Mouse (Mus musculus) CH12.LX (cell line): ENCODE results near the gene Ppp1r14b. TPM values are rescaled to one million over a fixed set of nuclear protein-coding genes. Genes with fewer than 3 reads are reported as not detected.
A peak's percentile ranks its signal among the peaks of the same experiment; 100 is the strongest.

ENCODE experiments used
- DNase-seq: peaks from one replicate; pipeline ENCODE4 v3.0.0-alpha.2; 2013; ENCODE audit errors: extremely low read depth
- H3K27ac ChIP-seq: 2 replicates; pipeline ENCODE4 v1.5.1; 2012; ENCODE audit warnings: low read depth, mild to moderate bottlenecking, control low read depth, moderate library complexity; ENCODE audit not compliant: insufficient read depth
- H3K27me3 ChIP-seq: replicated peaks from 2 replicates; pipeline ENCODE3; 2012; ENCODE audit warnings: inconsistent platforms
- H3K36me3 ChIP-seq, 2 experiments: replicated peaks in 1 of 2; 2 replicates each; pipeline versions ENCODE3 to v1.6.1; 2012; ENCODE audit warnings: inconsistent platforms in 1 of 2, low read length in 1 of 2, mild to moderate bottlenecking in 1 of 2, mixed read lengths in 1 of 2, moderate library complexity in 1 of 2; ENCODE audit not compliant: control insufficient read depth in 1 of 2, insufficient read depth in 1 of 2
- H3K4me1 ChIP-seq, 2 experiments: 2 replicates each; pipeline ENCODE4 v1.6.1; 2012; ENCODE audit warnings: inconsistent platforms in 1 of 2, moderate library complexity in 1 of 2; ENCODE audit not compliant: insufficient read depth in 2 of 2, control insufficient read depth in 1 of 2
- H3K4me2 ChIP-seq: 2 replicates; pipeline ENCODE4 v1.6.1; 2012; ENCODE audit warnings: low read depth, mild to moderate bottlenecking, control low read depth; ENCODE audit not compliant: poor library complexity, insufficient read depth, severe bottlenecking
- H3K4me3 ChIP-seq, 3 experiments: fragments of 150-350 bp in 1 of 3; sonication (generic) in 1 of 3; replicated peaks in 1 of 3; 2 replicates each; pipeline versions ENCODE3 to v1.5.1; 2011 to 2012; ENCODE audit warnings: low read depth in 2 of 3, low read length in 2 of 3, mild to moderate bottlenecking in 2 of 3, moderate library complexity in 2 of 3, control low read depth in 1 of 3, improper control_type of control experiment in 1 of 3, inconsistent platforms in 1 of 3, mixed read lengths in 1 of 3; ENCODE audit not compliant: poor library complexity in 1 of 3
- H3K79me2 ChIP-seq: replicated peaks from 2 replicates; pipeline ENCODE4 v1.6.1; 2012; ENCODE audit warnings: mild to moderate bottlenecking, moderate library complexity; ENCODE audit not compliant: control insufficient read depth, poor library complexity, insufficient read depth, severe bottlenecking; ENCODE audit errors: extremely low read depth
- H3K9ac ChIP-seq: 2 replicates; pipeline ENCODE4 v1.6.1; 2012; ENCODE audit warnings: low read depth, mild to moderate bottlenecking, control low read depth, moderate library complexity; ENCODE audit not compliant: insufficient read depth
- H3K9me3 ChIP-seq: replicated peaks from 2 replicates; pipeline ENCODE3; 2012; ENCODE audit warnings: low read length, inconsistent platforms, mixed read lengths
- CHD1 ChIP-seq: IDR thresholded peaks from 2 replicates; pipeline ENCODE4 v1.6.1; 2012; ENCODE audit warnings: low read depth, low read length, improper control_type of control experiment, inconsistent platforms
- CHD2 ChIP-seq: IDR thresholded peaks from 2 replicates; pipeline ENCODE4 v1.6.1; 2011; ENCODE audit warnings: low read length, improper control_type of control experiment
- E2F4 ChIP-seq: IDR thresholded peaks from 2 replicates; pipeline ENCODE4 v1.6.1; 2011; ENCODE audit warnings: low read depth, low read length, improper control_type of control experiment; ENCODE audit not compliant: insufficient replicate concordance
- ELF1 ChIP-seq: IDR thresholded peaks from 2 replicates; pipeline ENCODE4 v1.6.1; 2014; ENCODE audit warnings: low read depth, mild to moderate bottlenecking, inconsistent platforms, low read length, improper control_type of control experiment
- GABPA ChIP-seq: IDR thresholded peaks from 2 replicates; pipeline ENCODE4 v1.6.1; 2012; ENCODE audit warnings: low read depth, low read length, improper control_type of control experiment, inconsistent platforms; ENCODE audit not compliant: insufficient replicate concordance
- KAT2A ChIP-seq: IDR thresholded peaks from 2 replicates; pipeline ENCODE4 v1.6.1; 2012; ENCODE audit warnings: low read length, improper control_type of control experiment, inconsistent platforms; ENCODE audit not compliant: insufficient replicate concordance
- MAZ ChIP-seq: IDR thresholded peaks from 2 replicates; pipeline ENCODE4 v1.6.1; 2012; ENCODE audit warnings: low read depth, mild to moderate bottlenecking, inconsistent platforms, low read length, improper control_type of control experiment, moderate library complexity
- MEF2A ChIP-seq: IDR thresholded peaks from 2 replicates; pipeline ENCODE4 v1.6.1; 2014; ENCODE audit warnings: low read depth, mild to moderate bottlenecking, inconsistent platforms, low read length, improper control_type of control experiment, borderline replicate concordance
- MYC ChIP-seq: IDR thresholded peaks from 2 replicates; pipeline ENCODE4 v1.6.1; 2011; ENCODE audit warnings: low read depth, mild to moderate bottlenecking, improper control_type of control experiment, low read length
- PAX5 ChIP-seq: IDR thresholded peaks from 2 replicates; pipeline ENCODE4 v1.6.1; 2012; ENCODE audit warnings: low read length, inconsistent platforms, mixed read lengths
- RAD21 ChIP-seq: IDR thresholded peaks from 2 replicates; pipeline ENCODE4 v1.6.1; 2011; ENCODE audit warnings: low read depth, mild to moderate bottlenecking, low read length, improper control_type of control experiment, moderate library complexity
- TBP ChIP-seq: conservative IDR thresholded peaks from 2 replicates; pipeline ENCODE4 v1.6.1; 2011; ENCODE audit warnings: low read depth, low read length, improper control_type of control experiment
- TCF12 ChIP-seq: IDR thresholded peaks from 2 replicates; pipeline ENCODE4 v1.6.1; 2014; ENCODE audit warnings: low read depth, mild to moderate bottlenecking, inconsistent platforms, low read length, improper control_type of control experiment
- USF1 ChIP-seq: IDR thresholded peaks from 2 replicates; pipeline ENCODE4 v1.6.1; 2014; ENCODE audit warnings: low read depth, mild to moderate bottlenecking, inconsistent platforms, low read length, improper control_type of control experiment
- ZC3H11A ChIP-seq: IDR thresholded peaks from 2 replicates; pipeline ENCODE4 v1.6.1; 2012; ENCODE audit warnings: low read depth, mild to moderate bottlenecking, inconsistent platforms, low read length, improper control_type of control experiment
- ZMIZ1 ChIP-seq: IDR thresholded peaks from 2 replicates; pipeline ENCODE4 v1.6.1; 2012; ENCODE audit warnings: low read depth, mild to moderate bottlenecking, inconsistent platforms, low read length, improper control_type of control experiment
- ZNF384 ChIP-seq: IDR thresholded peaks from 2 replicates; pipeline ENCODE4 v1.6.1; 2012; ENCODE audit warnings: low read depth, low read length, improper control_type of control experiment, inconsistent platforms
- dilution Hi-C: fragments of 300-500 bp; cut with MboI; formaldehyde crosslinking; loops from 2 replicates; pipeline ENCODE4 v1.14.3; 2020; ENCODE audit warnings: low sequenced_read_pairs; ENCODE audit not compliant: extremely low pct_unique_long_range_greater_than_20kb, extremely low pct_ligation_motif_present
- in situ Hi-C: fragments of 300-500 bp; cut with MboI; formaldehyde crosslinking; loops from 3 replicates; pipeline ENCODE4 v1.14.3; 2019; ENCODE audit warnings: low sequenced_read_pairs, low pct_ligation_motif_present, low pct_unique_long_range_greater_than_20kb, mixed read lengths
- polyA plus RNA-seq: library from polyadenylated mRNA; unstranded; fragments of >175 nt; gene quantifications from 2 replicates; pipeline ENCODE4 v1.2.1, GENCODE M21; 2012; ENCODE audit warnings: low read depth; ENCODE audit not compliant: insufficient read length
- total RNA-seq, 2 experiments: library from RNA; depleted of rRNA; stranded (reverse); fragments of 300-350 nt in 1 of 2; fragments of >200 nt in 1 of 2; gene quantifications; 2 replicates each; pipeline ENCODE4 v1.2.3; 2012 to 2014

Ppp1r14b gene
- total and polyA plus RNA-seq, 3 experiments: 167 to 256 (median 241) TPM

DNA sequence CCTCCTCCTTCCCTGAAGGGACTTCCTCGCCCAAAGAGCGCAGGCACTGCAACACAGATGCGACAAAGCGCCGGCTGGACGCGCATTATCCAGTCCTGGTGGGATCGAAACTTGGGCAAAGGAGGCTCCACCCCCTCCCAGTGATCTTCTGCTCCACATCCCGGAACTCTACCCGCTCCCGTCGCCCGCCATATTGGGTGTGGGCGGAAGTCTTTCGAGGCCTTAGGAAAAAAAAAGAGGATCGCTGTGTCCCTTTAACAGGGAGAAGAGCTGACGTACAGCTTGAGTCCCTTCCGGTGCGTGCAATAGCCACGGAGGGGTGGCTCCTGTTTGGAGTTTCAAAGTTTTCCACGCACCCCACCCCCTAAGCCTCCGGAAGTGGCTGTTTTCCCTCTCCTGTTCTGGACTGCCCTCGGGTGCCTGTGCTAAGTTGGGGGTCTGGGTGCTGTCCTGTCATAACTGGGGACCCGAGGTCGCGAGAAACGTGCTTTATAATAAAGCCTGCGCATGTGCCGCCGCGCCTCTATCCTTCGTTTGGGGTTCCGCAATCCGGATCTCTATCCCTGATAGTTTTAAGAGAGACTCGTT, 23.3 kb upstream of the Ppp1r14b start:
- no peak overlapping the region for H3K4me2 ChIP-seq
- H3K9ac ChIP-seq: no peak overlapping the region
- in situ Hi-C loops: no loop called here
- no peaks in the 10 kb centered on the region for H3K79me2 ChIP-seq
- dilution Hi-C loops: no loop called here
- DNase-seq: no peak
- peaks cover 28 to 89% of the 10 kb centered on the region in 2 experiments for H3K36me3 ChIP-seq
- no peaks in the 10 kb centered on the region for H3K27me3 ChIP-seq
- TF ChIP-seq CHD1 (no peak), ELF1 (peak; percentile 27; the same call in 1 of the 2 replicates)
- TF ChIP-seq, all 38 proteins: peak for 1
- Histone ChIP-seq H3K9me3 (no peaks in the 10 kb centered on the region), H3K4me1 (peaks cover 15 to 30% of the 10 kb centered on the region in 2 experiments), H3K4me3 (no peak overlapping the region), H3K27ac (no peak overlapping the region)

DNA sequence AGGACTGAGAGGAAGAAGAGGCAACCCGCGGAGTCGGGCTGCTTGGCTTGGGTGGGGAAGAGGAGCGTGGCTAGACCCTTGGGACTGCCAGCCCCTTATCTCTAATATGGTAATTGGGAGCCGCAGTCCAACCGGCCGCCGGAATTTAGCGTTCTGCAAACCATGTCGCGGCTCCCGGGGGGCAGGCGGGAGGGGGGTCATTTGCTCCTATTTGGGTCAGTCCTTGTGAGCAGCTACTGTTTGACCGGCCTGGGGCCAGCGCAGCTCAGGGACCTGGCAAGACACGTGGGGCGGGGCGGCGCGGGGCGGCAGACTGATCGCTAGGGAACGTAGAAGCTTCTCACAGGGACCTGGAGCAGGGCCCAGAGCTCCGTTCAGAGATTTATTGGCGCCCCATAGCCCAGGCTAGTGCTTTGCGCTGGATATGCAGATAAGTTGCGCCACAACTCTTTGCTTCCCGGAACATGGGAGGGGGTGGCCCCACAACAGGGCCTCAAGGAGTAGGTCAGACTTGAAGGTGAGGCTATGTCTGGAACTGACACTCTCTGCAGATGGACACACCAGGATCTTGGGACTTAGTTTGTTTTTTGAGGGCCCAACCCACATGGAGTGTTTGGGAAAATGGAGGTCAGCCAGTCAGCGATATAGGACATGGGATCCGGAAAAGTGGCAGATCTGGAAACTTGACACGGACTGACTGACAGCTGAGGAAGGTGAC, 22.6 kb upstream of the Ppp1r14b start:
- H3K27ac ChIP-seq: no peak overlapping the region
- H3K27me3 ChIP-seq: no peaks in the 10 kb centered on the region
- H3K9ac ChIP-seq: no peak overlapping the region
- H3K4me3 ChIP-seq: no peak overlapping the region
- H3K4me2 ChIP-seq: no peak overlapping the region
- no peak for DNase-seq
- peaks cover 30 to 93% of the 10 kb centered on the region in 2 experiments for H3K36me3 ChIP-seq
- in situ Hi-C loops: no loop called here
- no peaks in the 10 kb centered on the region for H3K9me3 ChIP-seq
- peaks cover 15 to 30% of the 10 kb centered on the region in 2 experiments for H3K4me1 ChIP-seq
- TF ChIP-seq MYC (no peak), GABPA (no peak), CHD2 (no peak), KAT2A (no peak), ZC3H11A (no peak), USF1 (no peak), MAZ (no peak), PAX5 (no peak), RAD21 (no peak), ZMIZ1 (no peak)
- TF ChIP-seq, all 38 proteins: peak for 0
- no peaks in the 10 kb centered on the region for H3K79me2 ChIP-seq
- dilution Hi-C loops: no loop called here

GRCm38 (mm10) chr19:6952712-6953037, 22.1 kb upstream of the Ppp1r14b start:
- H3K79me2 ChIP-seq: no peaks in the 10 kb centered on the region
- H3K9ac ChIP-seq: no peak overlapping the region
- no peak overlapping the region for H3K4me2 ChIP-seq
- no peaks in the 10 kb centered on the region for H3K9me3 ChIP-seq
- no peaks in the 10 kb centered on the region for H3K27me3 ChIP-seq
- in situ Hi-C loops (no loop called here), dilution Hi-C loops (no loop called here)
- peaks cover 15 to 30% of the 10 kb centered on the region in 2 experiments for H3K4me1 ChIP-seq
- H3K27ac ChIP-seq: no peak overlapping the region
- DNase-seq: no peak
- no peak overlapping the region for H3K4me3 ChIP-seq
- TF ChIP-seq PAX5: no peak
- no peak for TF ChIP-seq ELF1
- TF ChIP-seq E2F4: no peak
- no peak for TF ChIP-seq KAT2A
- TF ChIP-seq MEF2A: no peak
- TF ChIP-seq ZNF384: no peak
- no peak for TF ChIP-seq TCF12
- TF ChIP-seq TBP: no peak
- H3K36me3 ChIP-seq: peaks cover 35 to 97% of the 10 kb centered on the region in 2 experiments
